Mouse (Mus musculus) liver, embryonic 13.5 days (tissue): ENCODE results near the gene Snrpb2. TPM values are rescaled to one million over a fixed set of nuclear protein-coding genes. Genes with fewer than 3 reads are reported as not detected.

ENCODE experiments used
- ATAC-seq: fragments of 200-750 bp; cut with Nextera tagmentation; 2 replicates; pipeline ENCODE4 v1.8.0; 2017; ENCODE audit warnings: low read depth, mild to moderate bottlenecking, moderate number of reproducible peaks, moderate library complexity
- DNase-seq: peaks from one replicate; pipeline ENCODE4 v3.0.0; 2022
- H3K27ac ChIP-seq: fragments of 300-500 bp; sonication (generic); 2 replicates; pipeline ENCODE4 v1.5.1; 2015; ENCODE audit warnings: moderate library complexity, mild to moderate bottlenecking, inconsistent platforms
- H3K27me3 ChIP-seq: fragments of 300-500 bp; sonication (generic); 2 replicates; pipeline ENCODE4 v1.6.1; 2015; ENCODE audit warnings: mild to moderate bottlenecking, inconsistent platforms
- H3K36me3 ChIP-seq: fragments of 300-500 bp; sonication (generic); 2 replicates; pipeline ENCODE4 v1.6.1; 2015; ENCODE audit warnings: mild to moderate bottlenecking, inconsistent platforms
- H3K4me1 ChIP-seq: fragments of 300-500 bp; sonication (generic); replicated peaks from 2 replicates; pipeline ENCODE4 v1.6.1; 2015; ENCODE audit warnings: inconsistent platforms
- H3K4me2 ChIP-seq: fragments of 300-500 bp; sonication (generic); 2 replicates; pipeline ENCODE4 v1.6.1; 2015; ENCODE audit warnings: inconsistent platforms, mild to moderate bottlenecking, moderate library complexity
- H3K4me3 ChIP-seq: fragments of 300-500 bp; sonication (generic); replicated peaks from 2 replicates; pipeline ENCODE4 v1.5.1; 2015; ENCODE audit warnings: mild to moderate bottlenecking, inconsistent platforms
- H3K9ac ChIP-seq: fragments of 300-500 bp; sonication (generic); 2 replicates; pipeline ENCODE4 v1.6.1; 2015; ENCODE audit warnings: mild to moderate bottlenecking, inconsistent platforms
- H3K9me3 ChIP-seq: fragments of 300-500 bp; sonication (generic); replicated peaks from 2 replicates; pipeline ENCODE4 v1.6.1; 2016; ENCODE audit warnings: inconsistent platforms
- WGBS: fragments of 180-500 bp; shearing (Covaris S2); methylation state at CpG from one replicate; pipeline ENCODE4 v1.1.7; 2015; ENCODE audit not compliant: insufficient replicate concordance; 5-methylcytosine and 5-hydroxymethylcytosine counted together
- polyA plus RNA-seq: library from polyadenylated mRNA; unstranded; fragments of >200 nt; fragmentation: Nextera tagmentation; extraction: Ambion mirVana; gene quantifications from 2 replicates; pipeline ENCODE4 v1.2.1, GENCODE M21; 2015

Snrpb2 gene
- polyA plus RNA-seq, 1 experiment from 2014 or later, result 43.9 TPM

DNA sequence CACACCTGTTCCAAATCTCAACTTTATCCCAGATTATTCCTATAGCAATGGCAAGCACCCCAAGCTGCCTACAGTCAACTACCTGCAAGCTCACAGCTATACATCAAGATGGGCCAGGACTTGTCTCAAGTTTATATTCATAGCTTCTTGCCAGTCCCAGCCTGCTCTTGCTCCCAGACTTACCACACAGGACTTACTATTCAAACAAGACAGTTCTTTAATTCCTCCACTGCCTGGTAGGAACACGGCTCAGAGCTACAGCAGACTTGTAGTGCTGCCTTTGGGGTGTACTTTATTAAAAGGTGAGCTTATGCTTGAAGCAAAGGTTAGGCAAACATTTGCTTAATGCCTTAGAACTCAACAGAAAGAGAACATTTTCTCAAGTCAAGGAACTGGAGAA is 34.3 kb downstream of the Snrpb2 start:
- H3K27me3 ChIP-seq, result no peaks in the 10 kb centered on the region
- H3K4me2 ChIP-seq, result no peak overlapping the region
- no peaks in the 10 kb centered on the region for H3K36me3 ChIP-seq
- no peaks in the 10 kb centered on the region for H3K4me1 ChIP-seq
- DNase-seq, result no peak
- 63% methylated on average over 1 of the region's 1 CpGs for WGBS
- no peak overlapping the region for H3K9ac ChIP-seq
- H3K27ac ChIP-seq, result no peak overlapping the region
- H3K9me3 ChIP-seq, result no peaks in the 10 kb centered on the region
- H3K4me3 ChIP-seq, result no peak overlapping the region
- ATAC-seq, result no peak

DNA sequence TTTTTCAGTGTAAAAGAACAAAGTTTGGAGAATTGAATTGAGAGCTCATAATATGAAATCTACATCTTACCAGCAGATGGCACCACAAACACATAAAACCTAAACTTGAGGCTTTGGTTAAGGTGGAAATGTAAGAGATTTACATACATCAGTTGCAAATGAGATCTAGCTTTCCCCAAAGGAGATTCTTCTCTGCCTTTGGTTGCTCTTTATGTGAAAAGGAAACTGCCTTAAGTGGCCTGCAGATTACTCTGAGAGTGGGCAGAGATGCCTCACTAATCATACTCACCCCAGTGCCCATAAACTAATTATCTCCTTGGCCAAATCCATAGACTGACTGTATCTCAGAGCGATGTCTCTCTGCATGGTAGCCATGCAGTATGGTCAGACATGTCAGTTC is 51.0 kb downstream of the Snrpb2 start:
- Histone ChIP-seq H3K4me1 (no peaks in the 10 kb centered on the region), H3K4me3 (no peak overlapping the region), H3K9ac (no peak overlapping the region), H3K4me2 (no peak overlapping the region), H3K27ac (no peak overlapping the region), H3K27me3 (no peaks in the 10 kb centered on the region), H3K36me3 (no peaks in the 10 kb centered on the region), H3K9me3 (no peaks in the 10 kb centered on the region)
- DNase-seq (no peak), ATAC-seq (no peak)
- WGBS, result 65% methylated on average over 1 of the region's 1 CpGs

DNA sequence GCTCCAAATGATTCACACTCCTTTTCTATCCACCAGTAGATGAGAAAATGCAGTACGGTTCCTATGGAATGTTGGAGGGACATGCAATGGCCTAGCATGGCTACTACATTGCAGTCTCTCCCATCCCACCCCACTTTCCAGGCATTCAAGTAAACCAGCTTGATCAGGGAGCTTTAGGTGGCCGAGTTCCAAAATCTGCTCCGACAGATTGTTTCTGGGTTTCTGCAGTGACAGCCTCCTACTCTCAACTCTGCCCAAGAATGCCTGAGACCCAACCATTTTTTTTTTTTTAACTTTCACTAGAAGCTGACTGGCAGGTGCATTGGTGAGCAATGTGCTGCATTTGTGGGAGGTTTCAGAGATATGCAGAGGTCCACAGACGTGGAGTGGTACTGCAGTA is 51.9 kb downstream of the Snrpb2 start:
- Histone ChIP-seq H3K27ac (no peak overlapping the region), H3K4me3 (no peak overlapping the region), H3K36me3 (no peaks in the 10 kb centered on the region), H3K4me1 (no peaks in the 10 kb centered on the region), H3K9ac (no peak overlapping the region), H3K27me3 (no peaks in the 10 kb centered on the region), H3K4me2 (no peak overlapping the region), H3K9me3 (no peaks in the 10 kb centered on the region)
- ATAC-seq, result no peak
- DNase-seq, result no peak
- WGBS, result 52% methylated on average over 4 of the region's 4 CpGs

DNA sequence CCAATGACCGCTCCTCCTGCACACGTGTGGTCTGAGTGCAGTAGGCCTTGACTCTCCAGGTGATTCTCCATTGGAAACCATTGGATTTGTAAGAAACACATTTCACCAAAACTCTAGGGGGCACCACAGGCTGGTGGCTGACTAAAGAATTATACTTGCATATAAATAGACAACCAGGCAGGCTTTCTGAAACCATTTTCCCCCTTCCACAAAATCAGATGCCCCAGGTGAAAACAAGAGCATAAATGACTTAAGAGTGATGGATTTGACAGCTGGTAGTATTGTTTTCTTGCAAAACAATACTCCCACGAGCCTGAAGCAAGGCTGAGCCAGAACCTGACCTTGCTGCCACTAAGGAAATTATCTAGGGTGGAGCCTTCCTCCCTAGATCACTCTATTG is 54.6 kb downstream of the Snrpb2 start:
- Histone ChIP-seq H3K4me1 (no peaks in the 10 kb centered on the region), H3K4me3 (no peak overlapping the region), H3K36me3 (no peaks in the 10 kb centered on the region), H3K9me3 (no peaks in the 10 kb centered on the region), H3K9ac (no peak overlapping the region), H3K27me3 (no peaks in the 10 kb centered on the region), H3K27ac (no peak overlapping the region), H3K4me2 (no peak overlapping the region)
- no peak for ATAC-seq
- WGBS, result 52% methylated on average over 3 of the region's 3 CpGs
- DNase-seq, result no peak

DNA sequence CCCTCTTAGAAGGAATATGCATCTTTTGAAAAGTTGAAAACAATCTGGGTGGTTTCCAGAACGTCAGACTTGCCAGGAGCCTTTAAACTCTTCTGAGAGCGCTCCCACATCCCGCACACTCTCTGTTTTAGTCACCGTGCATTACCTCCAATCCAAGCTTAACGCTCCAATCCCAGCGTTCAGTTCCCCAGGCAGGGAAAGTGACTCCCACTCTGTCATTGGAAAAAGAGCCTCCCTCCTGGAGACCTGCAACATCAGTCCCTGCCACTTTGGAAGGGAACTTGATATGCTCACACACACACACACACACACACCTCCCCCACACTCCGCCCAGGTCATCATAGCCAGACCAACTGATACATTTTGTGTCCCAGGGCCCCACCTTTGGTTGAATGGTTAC is 55.4 kb downstream of the Snrpb2 start:
- Histone ChIP-seq H3K9ac (no peak overlapping the region), H3K27ac (no peak overlapping the region), H3K27me3 (no peaks in the 10 kb centered on the region), H3K4me3 (no peak overlapping the region), H3K4me1 (no peaks in the 10 kb centered on the region), H3K9me3 (no peaks in the 10 kb centered on the region), H3K4me2 (no peak overlapping the region), H3K36me3 (no peaks in the 10 kb centered on the region)
- no peak for DNase-seq
- 69% methylated on average over 7 of the region's 7 CpGs for WGBS
- no peak for ATAC-seq

Other genes with a start within 250 kb of the Snrpb2 start
- 2.9 and 4.1 TPM in 2 replicates for gene Kif16b, start 161.5 kb upstream of the Snrpb2 start, polyA plus RNA-seq
- gene Otor, start 15.4 kb downstream of the Snrpb2 start, polyA plus RNA-seq, result 0.10 TPM in 1 of 2 replicates, not detected in the other